Mouse (Mus musculus) brain, embryonic 14.5 days (tissue): ENCODE measurements at regions not wholly inside any gene's neighbourhood (a gene's known extent, or its start where the extent isn't known, plus 50 kb on each side); places are given as distances from the start of the nearest gene placed in this dataset.

Source experiments
- CTCF ChIP-seq: fragments of 200-500 bp; IDR thresholded peaks from 2 replicates; pipeline ENCODE4 v1.5.1; 2012; ENCODE audit warnings: inconsistent platforms, mild to moderate bottlenecking, moderate library complexity, borderline replicate concordance; ENCODE audit not compliant: insufficient read depth, insufficient read length; ENCODE audit errors: extremely low read depth
- POLR2A ChIP-seq: fragments of 200-500 bp; IDR thresholded peaks from 2 replicates; pipeline ENCODE4 v1.6.1; 2012; ENCODE audit warnings: mild to moderate bottlenecking, inconsistent platforms, borderline replicate concordance; ENCODE audit not compliant: poor library complexity, insufficient read depth, insufficient read length, severe bottlenecking; ENCODE audit errors: extremely low read depth

GRCm38 (mm10) chr11:41644083-41644482, 356.6 kb downstream of the Gabrg2 start:
- TF ChIP-seq CTCF: no peak
- TF ChIP-seq POLR2A: no peak
